Mouse (Mus musculus) spleen, adult 2 months (tissue): Measurements from ENCODE around the gene 1700018G05Rik. TPM values are rescaled to one million over a fixed set of nuclear protein-coding genes. Genes with fewer than 3 reads are reported as not detected.
"Not testable (repeated sequence)": the region's sequence is repeated elsewhere in the genome, so short reads cannot be mapped to it uniquely, and the experiment has no call there.

Experiments
- DNase-seq, 2 experiments: peaks; one replicate each; pipeline versions ENCODE4 v3.0.0 to v3.0.0-alpha.2; 2012 to 2021; ENCODE audit warnings: low spot score in 2 of 2, low read depth in 1 of 2
- H3K27ac ChIP-seq: fragments of 200-500 bp; 2 replicates; pipeline ENCODE4 v1.5.1; 2012; ENCODE audit warnings: low read length, inconsistent platforms; ENCODE audit not compliant: insufficient read depth
- H3K27me3 ChIP-seq: fragments of 200-500 bp; 2 replicates; pipeline ENCODE4 v1.6.1; 2012; ENCODE audit warnings: mild to moderate bottlenecking, moderate library complexity, low read length, inconsistent platforms; ENCODE audit not compliant: control insufficient read depth, insufficient read depth
- H3K36me3 ChIP-seq: fragments of 200-500 bp; 2 replicates; pipeline ENCODE4 v1.6.1; 2012; ENCODE audit warnings: mild to moderate bottlenecking, low read length, inconsistent platforms; ENCODE audit not compliant: control insufficient read depth, insufficient read depth
- H3K4me1 ChIP-seq: fragments of 200-500 bp; 2 replicates; pipeline ENCODE4 v1.6.1; 2011; ENCODE audit warnings: inconsistent platforms; ENCODE audit not compliant: control insufficient read depth, insufficient read depth, insufficient read length
- H3K4me3 ChIP-seq: fragments of 200-500 bp; 2 replicates; pipeline ENCODE4 v1.5.1; 2011; ENCODE audit warnings: mild to moderate bottlenecking, inconsistent platforms; ENCODE audit not compliant: insufficient read depth, insufficient read length; ENCODE audit errors: extremely low read depth
- CTCF ChIP-seq: fragments of 200-500 bp; IDR thresholded peaks from 2 replicates; pipeline ENCODE4 v1.5.1; 2011; ENCODE audit warnings: mild to moderate bottlenecking, inconsistent platforms; ENCODE audit not compliant: insufficient read depth, insufficient read length, insufficient replicate concordance; ENCODE audit errors: extremely low read depth
- POLR2A ChIP-seq: fragments of 200-500 bp; IDR thresholded peaks from 2 replicates; pipeline ENCODE4 v1.6.1; 2011; ENCODE audit warnings: low read depth, low read length, inconsistent platforms
- WGBS: fragments of 180-500 bp; shearing (Covaris S2); methylation state at CpG from one replicate; pipeline ENCODE4 v1.1.7; 2018; 5-methylcytosine and 5-hydroxymethylcytosine counted together
- polyA plus RNA-seq: library from polyadenylated mRNA; depleted of rRNA; stranded (reverse); fragments of >200 nt; gene quantifications from 2 replicates; pipeline ENCODE4 v1.2.3, GENCODE M21; 2012; rRNA removed

1700018G05Rik gene
- polyA plus RNA-seq, result not detected in 2 replicates

DNA sequence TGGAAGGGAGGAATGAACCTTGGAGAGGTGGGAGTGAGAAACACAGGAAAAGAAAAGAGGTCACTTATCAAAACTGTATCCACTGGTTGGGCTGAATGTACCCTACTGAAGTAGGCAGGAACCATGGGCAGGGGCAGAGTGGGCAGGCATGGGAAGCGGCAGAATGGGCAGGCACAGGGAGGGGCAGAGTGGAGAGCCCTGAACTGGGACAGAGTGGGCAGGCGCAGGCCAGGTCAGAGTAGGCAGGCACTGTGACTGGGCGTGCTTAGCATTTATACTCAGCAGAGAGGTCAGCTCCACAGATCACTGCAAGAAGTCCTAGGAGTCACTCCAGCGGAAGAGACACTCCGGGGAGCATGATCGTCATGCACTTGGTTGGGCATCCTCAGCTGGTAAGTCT, at the start of gene 1700018G05Rik:
TSS of gene 1700018G05Rik (plus strand) at position 301 of the 400 bp plus-strand sequence.
- DNase-seq, H3K4me3 ChIP-seq, H3K4me1 ChIP-seq, H3K36me3 ChIP-seq, H3K27me3 ChIP-seq, H3K27ac ChIP-seq: not testable (repeated sequence)
- WGBS, result 89% methylated on average over 6 of the region's 6 CpGs

DNA sequence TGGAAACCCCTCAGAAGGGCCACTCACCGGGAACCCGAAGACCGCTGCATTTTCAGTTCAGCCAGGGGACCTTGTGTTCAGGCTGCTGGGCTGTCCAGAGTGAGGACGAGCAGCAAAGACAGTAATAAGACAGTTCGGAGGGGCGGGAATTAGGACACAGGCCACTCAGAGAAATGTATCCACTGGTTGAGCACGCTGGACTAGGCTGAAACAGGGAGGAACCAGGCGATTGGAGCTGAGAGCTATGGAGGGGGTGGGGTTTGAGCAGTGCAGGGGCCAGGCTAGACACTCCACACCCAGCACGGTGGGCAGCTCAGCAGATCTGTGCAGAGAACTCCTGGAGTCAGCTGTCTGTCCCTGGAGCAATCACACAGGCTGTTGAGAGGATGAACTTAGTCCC, 19.6 kb upstream of the 1700018G05Rik start, which contains the start of the genes Dmrtc1a and 1700011M02Rik:
TSS of gene Dmrtc1a (minus strand) at position 101 of the 400 bp plus-strand sequence.
TSS of gene 1700011M02Rik (plus strand) at position 319 of the 400 bp plus-strand sequence.
- not testable (repeated sequence) for H3K27ac ChIP-seq, H3K4me3 ChIP-seq, H3K4me1 ChIP-seq, DNase-seq, H3K36me3 ChIP-seq, H3K27me3 ChIP-seq
- WGBS, result 95% methylated on average over 6 of the region's 9 CpGs

DNA sequence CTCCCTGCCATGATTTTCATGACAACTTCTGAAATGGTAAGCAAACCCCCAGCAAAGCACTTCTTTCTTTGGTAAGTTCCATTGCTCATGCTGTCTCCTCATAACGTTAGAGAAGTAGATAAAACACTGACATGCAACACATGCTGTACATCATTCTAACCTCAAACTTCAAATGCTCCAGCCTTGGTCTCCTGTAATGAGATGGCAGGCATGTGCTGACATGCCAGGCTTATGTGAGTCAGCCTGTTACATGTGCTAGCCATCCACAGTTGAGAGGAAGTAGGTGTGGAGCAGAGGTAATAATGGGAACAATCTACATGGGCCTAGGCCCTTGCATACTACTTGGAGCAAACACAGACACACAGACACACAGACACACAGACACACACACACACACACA, 13.3 kb upstream of the 1700018G05Rik start:
- H3K27me3 ChIP-seq, H3K4me3 ChIP-seq, H3K4me1 ChIP-seq, H3K36me3 ChIP-seq, DNase-seq, H3K27ac ChIP-seq: not testable (repeated sequence)
- WGBS, result 73% methylated on average over 1 of the region's 1 CpGs

DNA sequence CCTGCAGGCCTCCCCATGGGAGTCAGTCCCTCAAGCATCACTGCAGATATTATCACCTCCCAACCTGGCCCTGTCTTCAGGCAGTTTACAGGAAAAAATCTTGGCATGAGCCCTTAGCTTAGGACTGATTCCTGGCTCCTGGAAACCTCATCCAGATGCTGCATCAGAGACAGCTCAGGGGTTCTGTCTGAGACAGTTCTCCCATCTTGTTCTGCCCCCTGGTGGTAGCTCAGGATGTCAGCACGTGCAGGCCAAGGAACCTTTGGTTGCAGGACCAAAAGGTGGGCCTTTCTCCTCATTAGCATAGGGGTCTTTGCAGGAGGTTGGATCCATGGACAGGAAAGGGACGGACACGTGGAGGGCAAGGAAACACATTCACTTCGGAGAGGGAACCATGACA, 1.5 kb upstream of the 1700018G05Rik start:
- DNase-seq, H3K27me3 ChIP-seq, H3K36me3 ChIP-seq, H3K4me1 ChIP-seq, H3K4me3 ChIP-seq, H3K27ac ChIP-seq: not testable (repeated sequence)
- WGBS, result 43% methylated on average over 4 of the region's 4 CpGs

DNA sequence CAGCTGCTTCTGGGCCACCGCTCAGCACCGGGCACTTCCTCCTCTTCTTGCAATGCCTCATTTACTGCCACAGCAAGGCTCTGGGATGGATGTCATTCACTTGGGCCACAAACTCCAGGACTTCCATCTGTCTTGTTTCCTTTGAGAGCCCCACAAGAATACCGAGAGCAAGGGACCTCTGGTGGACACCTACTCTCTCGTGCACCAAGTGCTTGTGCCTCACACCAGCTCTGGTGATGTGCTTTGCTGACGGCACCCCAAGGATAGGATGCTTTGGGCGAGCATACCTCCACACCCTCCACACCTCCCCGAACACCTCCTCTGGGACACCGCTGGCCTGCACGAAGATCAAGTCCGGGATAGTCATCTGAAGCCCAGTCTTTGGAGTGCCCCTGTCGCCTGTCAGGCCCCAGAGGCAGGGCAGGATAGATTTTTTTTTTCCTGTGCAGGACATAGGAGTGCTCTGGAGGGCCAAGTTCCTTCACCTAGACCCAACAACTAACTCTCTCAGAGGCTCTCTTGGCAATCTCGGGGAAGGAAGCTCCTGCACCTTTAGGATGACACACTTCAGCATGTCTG, 4.9 kb downstream of the 1700018G05Rik start:
- WGBS, result 54% methylated on average over 12 of the region's 12 CpGs
- no peak for DNase-seq
- Histone ChIP-seq H3K27me3 (no peaks in the 10 kb centered on the region), H3K4me3 (no peak overlapping the region), H3K4me1 (no peaks in the 10 kb centered on the region), H3K36me3 (no peaks in the 10 kb centered on the region), H3K27ac (no peak overlapping the region)
- TF ChIP-seq CTCF, result no peak
- no peak for TF ChIP-seq POLR2A

DNA sequence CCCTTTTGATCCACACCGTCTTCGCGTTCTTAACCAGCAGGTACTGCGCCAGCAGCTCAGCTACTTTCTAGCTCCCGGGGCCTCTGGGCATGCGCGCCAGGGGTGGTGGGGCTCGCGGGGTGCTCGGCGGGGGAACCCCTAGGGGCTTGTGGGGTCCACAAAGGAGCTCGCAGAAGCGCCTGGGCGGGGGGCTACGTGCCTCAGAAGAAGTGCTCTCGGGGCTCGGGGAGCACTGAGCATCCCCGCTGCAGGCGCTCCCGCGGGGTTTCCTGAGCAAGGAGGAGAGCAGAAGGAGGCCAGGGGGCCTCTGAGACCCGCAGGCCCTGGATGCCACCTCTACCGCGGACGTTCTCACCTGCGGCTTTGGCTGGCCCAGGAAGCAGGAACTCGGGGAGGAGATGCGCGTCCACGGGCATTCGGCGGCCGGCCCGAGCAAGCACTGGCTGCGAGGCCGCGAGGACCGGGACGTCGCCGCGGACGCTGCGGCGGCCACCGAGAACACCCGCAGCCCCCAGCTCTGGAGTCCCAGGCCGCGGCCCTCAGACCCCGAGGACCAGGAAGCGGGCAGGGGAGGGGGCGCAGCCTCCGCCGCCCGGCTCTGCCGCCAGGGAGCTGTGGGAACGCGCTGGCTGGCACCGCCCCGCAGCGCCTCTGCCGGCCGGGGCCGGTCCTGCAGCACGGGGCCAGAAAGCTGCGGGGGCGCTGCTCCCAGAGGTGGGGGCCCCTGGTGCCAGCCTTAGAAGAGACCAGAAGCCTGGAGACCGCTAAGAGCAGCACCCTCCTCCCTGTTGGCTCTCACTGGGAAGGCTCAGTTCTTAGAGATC, 5.6 kb downstream of the 1700018G05Rik start:
- no peak overlapping the region for H3K27ac ChIP-seq
- no peaks in the 10 kb centered on the region for H3K27me3 ChIP-seq
- DNase-seq, result no peak
- no peaks in the 10 kb centered on the region for H3K36me3 ChIP-seq
- H3K4me3 ChIP-seq, result peak overlapping the region; percentile 30; the same call in 1 of the 2 replicates
- WGBS, result 42% methylated on average over 58 of the region's 68 CpGs
- TF ChIP-seq POLR2A (no peak), CTCF (peak; percentile 25; the same call in 1 of the 2 replicates)
- H3K4me1 ChIP-seq, result no peaks in the 10 kb centered on the region

DNA sequence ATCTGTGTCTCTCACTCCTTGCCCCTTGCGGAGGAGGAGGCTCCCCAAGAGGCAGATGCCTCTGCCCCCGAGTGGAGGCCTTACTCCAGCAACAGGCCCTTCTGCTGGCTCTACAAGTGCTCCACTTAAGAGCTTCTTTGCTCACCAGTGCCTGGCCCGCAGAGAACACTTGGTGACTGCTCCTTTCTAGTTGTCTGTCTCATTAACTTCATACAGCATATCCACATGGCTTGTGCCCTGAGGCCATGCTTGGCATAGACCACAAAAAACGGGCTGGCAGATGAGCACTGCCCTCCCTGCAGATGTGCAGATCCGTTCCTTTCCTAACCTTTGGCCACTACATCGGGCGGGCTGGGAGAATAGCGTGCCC, 6.2 kb downstream of the 1700018G05Rik start:
- TF ChIP-seq CTCF (no peak), POLR2A (no peak)
- WGBS, result 69% methylated on average over 8 of the region's 8 CpGs

More for the DNA sequence above, 6.2 kb downstream of the 1700018G05Rik start:
- DNase-seq, result no peak
- Histone ChIP-seq H3K4me3 (no peak overlapping the region), H3K36me3 (no peaks in the 10 kb centered on the region), H3K27me3 (no peaks in the 10 kb centered on the region), H3K4me1 (no peaks in the 10 kb centered on the region), H3K27ac (no peak overlapping the region)
